Mouse (Mus musculus): ENCODE measurements around the gene Tbpl1.

GRCm38 (mm10) chr10:22714520-22714919 lies 17.2 kb downstream of the Tbpl1 start:
- peak; percentile 73 for TF ChIP-seq CTCF (IDR thresholded peaks at IDR 0.05; ENCODE audit: low read depth, low read length)
- TF ChIP-seq POLR2A (IDR thresholded peaks at IDR 0.05; ENCODE audit: borderline replicate concordance, low read depth, low read length): no peak
